Mouse (Mus musculus): ENCODE measurements around the gene Bod1l.

DNA sequence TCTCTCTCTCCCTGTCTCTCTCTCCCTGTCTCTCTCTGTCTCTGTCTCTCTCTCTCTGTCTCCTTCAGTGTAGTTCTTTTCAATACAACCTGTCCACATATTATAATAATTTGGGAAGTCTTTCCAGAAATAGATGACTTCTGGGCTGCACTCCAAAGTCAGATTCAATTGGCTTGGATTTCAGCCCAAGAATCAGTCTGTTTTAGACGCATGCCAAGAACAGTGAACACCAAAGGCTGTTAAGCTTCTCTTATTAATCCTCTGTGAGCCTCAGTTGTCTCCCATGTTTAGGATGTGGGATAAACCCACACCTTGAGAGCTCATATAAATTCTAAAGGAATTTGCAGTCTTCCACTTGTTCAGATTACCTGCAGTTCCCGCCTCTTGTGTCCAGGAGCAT is 27.0 kb upstream of the Bod1l start:
- TF ChIP-seq CTCF (IDR thresholded peaks at IDR 0.05; ENCODE audit: control insufficient read depth, insufficient read depth, insufficient replicate concordance, low read depth, low read length): no peak
- no peak for TF ChIP-seq POLR2A (IDR thresholded peaks at IDR 0.05; ENCODE audit: control insufficient read depth, low read depth, low read length)
